Mouse (Mus musculus): Measurements from ENCODE around the gene Asap2.

- TF ChIP-seq POLR2A (IDR thresholded peaks at IDR 0.05; ENCODE audit: insufficient read depth, low read length): no peak
- peak; percentile 16 for TF ChIP-seq CTCF (IDR thresholded peaks at IDR 0.05; ENCODE audit: low read depth, low read length)
- TF ChIP-seq EP300 (IDR thresholded peaks at IDR 0.05; ENCODE audit: insufficient read depth, low read depth, low read length): no peak
Observed at GRCm38 (mm10) chr12:21112453-21112857, 122.2 kb downstream of the Asap2 start.

Data from ES-Bruce4 (cell line).